Mouse (Mus musculus): ENCODE results near the gene AI661453. TPM values are rescaled to one million over a fixed set of nuclear protein-coding genes. Genes with fewer than 3 reads are reported as not detected.
A peak's percentile ranks its signal among the peaks of the same experiment; 100 is the strongest.

The AI661453 gene
- polyA plus RNA-seq, 1 experiment from 2014 or later: 1.1 TPM

GRCm38 (mm10) chr17:47515180-47515844 is 78.9 kb downstream of the AI661453 start:
- ATAC-seq (ENCODE audit: insufficient number of reproducible peaks, low FRiP score): no peak
- 81% methylated on average over 7 of the region's 7 CpGs for WGBS

GRCm38 (mm10) chr17:47516232-47516631 is 79.8 kb downstream of the AI661453 start:
- Histone ChIP-seq H3K9ac (no peak overlapping the region), H3K27ac (ENCODE audit: poor library complexity, severe bottlenecking) (no peak overlapping the region), H3K4me3 (no peak overlapping the region), H3K27me3 (replicated peaks) (no peaks in the 10 kb centered on the region), H3K4me2 (no peak overlapping the region), H3K36me3 (no peaks in the 10 kb centered on the region), H3K4me1 (replicated peaks) (peaks cover 69% of the 10 kb centered on the region), H3K9me3 (replicated peaks) (no peaks in the 10 kb centered on the region)
- 98% methylated on average over 3 of the region's 3 CpGs for WGBS
- no peak for ATAC-seq (ENCODE audit: insufficient number of reproducible peaks, low FRiP score)

More at GRCm38 (mm10) chr17:47515180-47515844, 78.9 kb downstream of the AI661453 start:
- Histone ChIP-seq H3K27me3 (replicated peaks) (no peaks in the 10 kb centered on the region), H3K36me3 (no peaks in the 10 kb centered on the region), H3K9me3 (replicated peaks) (no peaks in the 10 kb centered on the region), H3K4me1 (replicated peaks) (peaks cover 65% of the 10 kb centered on the region), H3K9ac (no peak overlapping the region), H3K4me3 (no peak overlapping the region), H3K27ac (ENCODE audit: poor library complexity, severe bottlenecking) (no peak overlapping the region), H3K4me2 (no peak overlapping the region)

- peak overlapping the region; percentile 98 for H3K27ac ChIP-seq (ENCODE audit: poor library complexity, severe bottlenecking)
- H3K4me2 ChIP-seq: peak overlapping the region; percentile 42
- 12% methylated on average over 8 of the region's 8 CpGs for WGBS
- H3K27me3 ChIP-seq (replicated peaks): no peaks in the 10 kb centered on the region
- H3K4me1 ChIP-seq (replicated peaks): peaks cover 71% of the 10 kb centered on the region
- no peaks in the 10 kb centered on the region for H3K9me3 ChIP-seq (replicated peaks)
- ATAC-seq (ENCODE audit: insufficient number of reproducible peaks, low FRiP score): 0 out of 2 replicates have a peak, but pooled peaks have one; percentile 30
- no peaks in the 10 kb centered on the region for H3K36me3 ChIP-seq
- peak overlapping the region; percentile 69 for H3K9ac ChIP-seq
- no peak overlapping the region for H3K4me3 ChIP-seq
These were observed 81.8 kb downstream of the AI661453 start for GRCm38 (mm10) chr17:47518205-47518604.

Other genes starting within 250 kb of the AI661453 start
- 64.6 and 68.1 TPM in 2 replicates for gene Mrps10, start 67.7 kb upstream of the AI661453 start, polyA plus RNA-seq (2016; fragmentation: Nextera tagmentation; extraction: Ambion mirVana)
- 1.8 and 2.0 TPM in 2 replicates for gene Guca1b, start 51.2 kb upstream of the AI661453 start, polyA plus RNA-seq (2016; fragmentation: Nextera tagmentation; extraction: Ambion mirVana)
- gene Guca1a, start 36.0 kb upstream of the AI661453 start, polyA plus RNA-seq (2016; fragmentation: Nextera tagmentation; extraction: Ambion mirVana): 3.2 and 3.8 TPM in 2 replicates
- 1.0 and 1.2 TPM in 2 replicates for gene 1700001C19Rik, start 761 bp downstream of the AI661453 start, polyA plus RNA-seq (2016; fragmentation: Nextera tagmentation; extraction: Ambion mirVana)
- 21.1 and 22.1 TPM in 2 replicates for gene Taf8, start 65.7 kb downstream of the AI661453 start, polyA plus RNA-seq (2016; fragmentation: Nextera tagmentation; extraction: Ambion mirVana)
- gene Ccnd3, start 68.4 kb downstream of the AI661453 start, polyA plus RNA-seq (2016; fragmentation: Nextera tagmentation; extraction: Ambion mirVana): 533 and 538 TPM in 2 replicates
- gene Bysl, start 174.9 kb downstream of the AI661453 start, polyA plus RNA-seq (2016; fragmentation: Nextera tagmentation; extraction: Ambion mirVana): 24.7 and 27.8 TPM in 2 replicates
- gene Med20, start 175.0 kb downstream of the AI661453 start, polyA plus RNA-seq (2016; fragmentation: Nextera tagmentation; extraction: Ambion mirVana): 27.8 and 30.0 TPM in 2 replicates
- gene Gm20517, start 175.0 kb downstream of the AI661453 start, polyA plus RNA-seq (2016; fragmentation: Nextera tagmentation; extraction: Ambion mirVana): 1.3 and 2.7 TPM in 2 replicates
- gene Usp49, start 194.1 kb downstream of the AI661453 start, polyA plus RNA-seq (2016; fragmentation: Nextera tagmentation; extraction: Ambion mirVana): 3.5 and 4.8 TPM in 2 replicates